11 mouse cellular contexts compared by ENCODE assay signal in the genomic region with DNA sequence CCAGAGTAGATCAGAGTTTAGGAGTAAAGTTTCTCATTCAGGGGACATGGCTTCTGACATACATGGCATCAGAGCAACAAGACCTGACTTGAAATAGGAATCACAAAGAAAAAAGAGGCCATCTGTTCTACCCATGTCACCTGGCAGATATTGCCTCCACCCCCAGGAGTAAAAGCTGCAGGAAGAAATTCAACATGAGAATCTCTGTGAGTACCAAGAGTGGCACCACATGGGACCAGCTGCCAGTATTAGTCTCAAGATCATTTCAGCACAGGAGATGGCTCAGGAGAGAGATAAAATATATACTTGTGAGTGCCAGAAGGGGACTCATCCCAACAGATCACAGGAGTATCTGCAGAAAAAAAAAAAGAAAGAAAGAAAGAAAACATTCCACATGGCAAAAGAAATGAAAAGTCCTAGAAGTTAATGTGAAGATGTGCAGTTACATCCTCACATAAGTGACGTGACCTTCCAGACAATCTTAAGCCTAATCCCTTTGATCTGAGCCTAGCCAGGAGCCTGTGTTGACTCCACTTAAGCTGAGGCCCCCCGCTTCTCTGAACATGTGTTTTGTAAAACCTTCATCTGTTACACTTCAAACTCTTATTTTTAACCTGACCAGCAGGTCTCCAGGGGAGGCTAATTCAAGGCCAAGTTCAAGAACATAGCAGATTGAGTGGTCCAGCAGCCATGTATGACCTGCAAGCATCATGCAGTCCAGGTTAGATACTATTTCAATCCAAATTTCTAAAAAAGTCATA.
"Had no signal": no experiment of that assay in that cellular context is flagged by ENCODE, and none has a peak within 500 bp of the region (broad histone marks: within the 10 kb centered on the region; RNA-seq: fewer than 3 reads in every experiment).

No protein-coding gene starts in this region.

- H3K36me3 ChIP-seq: limb, embryonic 13.5 days; midbrain, embryonic 13.5 days had no signal

- H3K4me1 ChIP-seq: limb, embryonic 13.5 days; midbrain, embryonic 13.5 days had no signal

- H3K27me3 ChIP-seq: limb, embryonic 13.5 days; midbrain, embryonic 13.5 days had no signal

- H3K27ac ChIP-seq: kidney, postnatal 0 days; limb, embryonic 13.5 days; liver, embryonic 14.5 days; midbrain, embryonic 13.5 days had no signal

- H3K4me3 ChIP-seq: limb, embryonic 13.5 days; midbrain, embryonic 13.5 days had no signal

- H3K9me3 ChIP-seq: limb, embryonic 13.5 days; midbrain, embryonic 13.5 days had no signal

- DNase-seq: kidney, postnatal 36 days; layer of hippocampus, adult 9-11 months; layer of hippocampus, postnatal 36 days; lung, adult 18-20 months; lung, postnatal 36 days; right cerebral cortex, postnatal 14 days; thymus, postnatal 4 days had no signal

- H3K9ac ChIP-seq: limb, embryonic 13.5 days; liver, embryonic 14.5 days; midbrain, embryonic 13.5 days had no signal
